Mouse (Mus musculus) hindbrain, embryonic 16.5 days (tissue): ENCODE data around the gene Nos1. TPM values are rescaled to one million over a fixed set of nuclear protein-coding genes. Genes with fewer than 3 reads are reported as not detected.

ENCODE experiments used
- ATAC-seq: fragments of 200-750 bp; cut with Nextera tagmentation; 2 replicates; pipeline ENCODE4 v1.8.0; 2017; ENCODE audit warnings: moderate TSS enrichment, moderate library complexity
- H3K27ac ChIP-seq: fragments of 300-500 bp; sonication (generic); 2 replicates; pipeline ENCODE4 v1.5.1; 2014; ENCODE audit warnings: low read depth, mild to moderate bottlenecking, control low read depth, low read length, moderate library complexity
- H3K27me3 ChIP-seq: fragments of 300-500 bp; sonication (generic); replicated peaks from 2 replicates; pipeline ENCODE4 v1.6.1; 2014; ENCODE audit warnings: low read length; ENCODE audit not compliant: control insufficient read depth, insufficient read depth
- H3K36me3 ChIP-seq: fragments of 300-500 bp; sonication (generic); 2 replicates; pipeline ENCODE4 v1.6.1; 2014; ENCODE audit warnings: mild to moderate bottlenecking, low read length, moderate library complexity, mixed read lengths; ENCODE audit not compliant: control insufficient read depth, insufficient read depth
- H3K4me1 ChIP-seq: fragments of 300-500 bp; sonication (generic); 2 replicates; pipeline ENCODE4 v1.6.1; 2014; ENCODE audit warnings: low read depth, low read length; ENCODE audit not compliant: control insufficient read depth, insufficient read depth
- H3K4me2 ChIP-seq: fragments of 300-500 bp; sonication (generic); 2 replicates; pipeline ENCODE4 v1.6.1; 2014; ENCODE audit warnings: mild to moderate bottlenecking, low read length, control low read depth, moderate library complexity
- H3K4me3 ChIP-seq: fragments of 300-500 bp; sonication (generic); 2 replicates; pipeline ENCODE4 v1.5.1; 2014; ENCODE audit warnings: mild to moderate bottlenecking, low read length, control low read depth, moderate library complexity
- H3K9ac ChIP-seq: fragments of 300-500 bp; sonication (generic); 2 replicates; pipeline ENCODE4 v1.6.1; 2014; ENCODE audit warnings: low read depth, mild to moderate bottlenecking, control low read depth, low read length, moderate library complexity
- H3K9me3 ChIP-seq: fragments of 300-500 bp; sonication (generic); 2 replicates; pipeline ENCODE4 v1.6.1; 2014; ENCODE audit warnings: mild to moderate bottlenecking, low read length, moderate library complexity; ENCODE audit not compliant: control insufficient read depth
- WGBS: fragments of 180-500 bp; shearing (Covaris S2); extraction: QIAGEN DNeasy Blood & Tissue Kit; methylation state at CpG from one replicate; pipeline ENCODE4 v1.1.7; 2014; 5-methylcytosine and 5-hydroxymethylcytosine counted together
- polyA plus RNA-seq: library from polyadenylated mRNA; unstranded; fragments of >200 nt; fragmentation: Nextera tagmentation; extraction: Ambion mirVana; gene quantifications from 2 replicates; pipeline ENCODE4 v1.2.1, GENCODE M21; 2015

Gene Nos1
- polyA plus RNA-seq, 1 experiment from 2014 or later = 2.8 TPM

DNA sequence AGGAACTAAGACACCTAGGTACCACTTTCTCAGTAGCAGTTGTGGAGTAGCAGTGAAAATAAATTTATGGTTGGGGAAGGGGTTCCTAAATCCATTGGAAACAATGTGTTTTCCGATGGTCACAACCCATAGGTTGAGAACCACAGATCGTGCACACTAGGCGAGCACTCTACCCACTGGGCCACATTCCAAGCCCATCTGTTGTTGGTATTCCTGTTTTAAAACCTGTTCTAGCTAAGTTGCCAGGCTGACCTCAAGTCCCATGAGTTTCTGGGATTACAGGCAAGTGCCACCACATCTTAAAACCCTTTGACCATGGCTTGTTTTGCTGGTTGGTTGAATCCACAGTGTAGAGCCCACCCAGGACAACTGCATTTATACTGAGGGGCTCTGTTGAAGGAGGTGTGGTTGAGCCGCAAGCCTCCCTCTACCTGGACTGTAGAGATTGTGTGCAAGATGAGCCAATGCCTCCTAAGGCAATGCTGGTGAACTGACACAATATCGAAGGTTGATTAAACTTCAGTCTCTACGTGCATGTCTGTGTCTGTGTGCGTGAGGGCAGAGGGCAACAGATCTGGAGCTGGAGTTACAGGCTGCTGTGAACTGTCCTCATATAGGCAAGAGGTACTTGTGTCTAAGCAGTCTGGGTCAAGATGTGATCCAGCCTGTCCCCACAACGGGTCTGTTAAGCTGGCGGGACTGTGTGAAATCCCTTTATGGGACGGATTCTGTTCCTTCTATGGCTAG, 189.0 kb downstream of the Nos1 start:
- no peaks in the 10 kb centered on the region for H3K36me3 ChIP-seq
- H3K9me3 ChIP-seq = no peaks in the 10 kb centered on the region
- 82% methylated on average over 10 of the region's 10 CpGs for WGBS
- no peak overlapping the region for H3K27ac ChIP-seq
- no peaks in the 10 kb centered on the region for H3K4me1 ChIP-seq
- no peak overlapping the region for H3K9ac ChIP-seq
- no peak for ATAC-seq
- no peak overlapping the region for H3K4me3 ChIP-seq
- H3K27me3 ChIP-seq = no peaks in the 10 kb centered on the region
- H3K4me2 ChIP-seq = no peak overlapping the region

- Histone ChIP-seq H3K27ac (peak overlapping the region; percentile 92), H3K4me3 (peak overlapping the region; percentile 100), H3K27me3 (no peaks in the 10 kb centered on the region), H3K36me3 (no peaks in the 10 kb centered on the region; the same call in 1 of the 2 replicates), H3K4me1 (peaks cover 18% of the 10 kb centered on the region), H3K9me3 (no peaks in the 10 kb centered on the region), H3K4me2 (peak overlapping the region; percentile 63), H3K9ac (peak overlapping the region; percentile 99)
- ATAC-seq = peak; percentile 45
- 21% methylated on average over 19 of the region's 19 CpGs for WGBS
Measured at GRCm38 (mm10) chr5:117976263-117976656, 195.4 kb downstream of the Nos1 start.

DNA sequence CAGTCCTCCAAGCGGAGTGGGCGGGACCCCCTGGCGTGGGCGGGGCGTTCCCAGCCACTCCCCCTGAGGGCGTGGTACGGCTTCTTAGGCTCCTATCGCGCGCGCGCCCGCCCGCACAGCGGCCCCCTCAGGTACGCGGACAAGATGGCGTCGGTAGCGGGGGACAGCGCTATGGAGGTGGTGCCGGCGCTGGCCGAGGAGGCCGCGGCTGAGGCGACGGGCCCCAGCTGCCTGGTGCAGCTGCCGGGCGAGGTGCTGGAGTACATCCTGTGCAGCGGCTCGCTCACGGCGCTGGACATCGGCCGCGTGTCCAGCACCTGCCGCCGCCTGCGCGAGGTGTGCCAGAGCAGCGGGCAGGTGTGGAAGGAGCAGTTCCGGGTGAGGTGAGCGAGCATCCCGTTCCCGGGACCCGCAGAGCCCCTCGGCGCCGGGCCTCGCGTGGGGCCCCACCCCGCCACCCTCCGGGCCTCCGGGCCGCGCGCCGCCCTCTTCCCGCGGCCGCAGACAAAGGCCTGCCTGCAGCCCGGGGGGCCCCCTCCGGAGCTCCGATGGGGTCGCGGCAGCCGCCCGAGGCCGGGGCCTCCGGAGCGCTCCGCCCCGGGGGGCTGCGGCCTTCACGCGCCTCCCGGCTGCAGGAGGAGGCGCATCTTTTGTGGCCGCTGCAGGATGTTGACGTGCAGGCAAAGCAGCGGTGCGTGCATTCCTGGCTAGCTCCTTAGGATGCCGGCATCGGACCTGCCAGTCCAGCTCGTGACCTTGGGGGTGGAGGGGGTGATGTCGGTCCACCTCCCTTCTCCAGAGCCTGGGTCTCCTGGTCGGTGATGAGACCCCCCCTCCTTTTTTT, 196.0 kb downstream of the Nos1 start, which contains the start of gene Fbxo21:
Fbxo21 (plus strand) TSS at position 74 of the 844 bp plus-strand sequence.
- peak within 1 kb of the TSS; percentile 63 for H3K4me2 ChIP-seq
- H3K36me3 ChIP-seq = no peaks in the 10 kb centered on the region; the same call in 1 of the 2 replicates
- H3K9me3 ChIP-seq = no peaks in the 10 kb centered on the region
- H3K9ac ChIP-seq = peak within 1 kb of the TSS; percentile 99
- peak; percentile 85 for ATAC-seq
- under 1% methylated on average over 85 of the region's 88 CpGs for WGBS
- no peaks in the 10 kb centered on the region for H3K27me3 ChIP-seq
- peak within 1 kb of the TSS; percentile 92 for H3K27ac ChIP-seq
- H3K4me3 ChIP-seq = peak within 1 kb of the TSS; percentile 100
- H3K4me1 ChIP-seq = peaks cover 18% of the 10 kb centered on the region

GRCm38 (mm10) chr5:117977501-117978158, 196.8 kb downstream of the Nos1 start:
- peaks cover 18% of the 10 kb centered on the region for H3K4me1 ChIP-seq
- no peaks in the 10 kb centered on the region for H3K9me3 ChIP-seq
- H3K4me3 ChIP-seq = peak overlapping the region; percentile 100
- peak overlapping the region; percentile 92 for H3K27ac ChIP-seq
- peak; percentile 21 for ATAC-seq
- WGBS = 4% methylated on average over 29 of the region's 30 CpGs
- no peaks in the 10 kb centered on the region; the same call in 1 of the 2 replicates for H3K36me3 ChIP-seq
- peak overlapping the region; percentile 63 for H3K4me2 ChIP-seq
- H3K27me3 ChIP-seq = no peaks in the 10 kb centered on the region
- peak overlapping the region; percentile 99 for H3K9ac ChIP-seq

DNA sequence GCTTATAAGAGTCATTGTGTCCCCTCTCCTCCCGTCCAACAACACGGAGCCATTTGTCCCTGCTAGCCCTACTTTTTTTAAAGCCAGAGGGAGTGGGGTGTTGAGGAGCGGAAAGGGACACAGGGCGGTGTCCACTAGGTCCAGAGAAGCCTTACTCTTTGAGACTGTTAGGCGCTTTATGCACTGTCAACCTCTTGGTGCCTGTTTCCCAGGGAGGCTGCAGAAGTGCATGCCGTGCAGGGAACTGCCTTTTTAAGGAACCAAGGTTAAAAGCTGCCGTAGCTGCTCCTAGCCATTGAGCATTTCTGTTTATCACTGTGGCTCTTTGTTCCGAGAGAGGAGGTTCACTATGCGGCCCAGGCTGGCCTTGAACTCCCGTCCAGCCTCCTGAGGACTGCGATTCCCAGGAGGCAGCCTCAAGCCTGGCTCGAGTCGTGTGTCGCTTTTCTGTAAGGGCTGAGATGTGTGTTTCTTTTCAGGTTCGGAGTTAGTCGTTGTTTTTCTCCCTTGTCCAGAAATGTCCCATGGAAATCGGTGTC, 197.4 kb downstream of the Nos1 start:
- 34% methylated on average over 17 of the region's 17 CpGs for WGBS
- no peak for ATAC-seq
- Histone ChIP-seq H3K27me3 (no peaks in the 10 kb centered on the region), H3K36me3 (peaks cover 4% of the 10 kb centered on the region; the same call in 1 of the 2 replicates), H3K9me3 (no peaks in the 10 kb centered on the region), H3K4me2 (peak overlapping the region; percentile 63), H3K4me1 (peaks cover 18% of the 10 kb centered on the region), H3K27ac (no peak overlapping the region; the same call in 1 of the 2 replicates), H3K4me3 (peak overlapping the region; percentile 100), H3K9ac (peak overlapping the region; percentile 99)

DNA sequence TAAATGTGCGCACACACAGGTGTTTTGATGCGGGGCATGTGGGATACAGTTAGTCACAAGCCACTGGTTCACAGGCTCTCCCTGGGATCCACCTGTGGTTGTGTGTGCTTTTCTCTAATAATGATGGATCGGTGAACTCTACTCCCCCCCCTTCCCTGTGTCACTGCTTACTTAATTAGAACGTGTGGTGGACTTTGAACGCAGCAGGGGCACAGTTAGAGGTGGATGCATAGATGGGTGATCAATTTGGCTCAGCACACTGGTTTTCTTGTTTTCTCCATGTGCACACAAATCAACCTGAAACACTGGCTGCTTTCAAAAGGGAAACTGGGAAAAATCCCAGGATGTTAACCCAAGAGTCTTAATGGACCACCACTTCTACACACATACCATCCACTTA, 198.2 kb downstream of the Nos1 start:
- 41% methylated on average over 5 of the region's 5 CpGs for WGBS
- H3K9me3 ChIP-seq = no peaks in the 10 kb centered on the region
- no peaks in the 10 kb centered on the region for H3K27me3 ChIP-seq
- H3K4me3 ChIP-seq = no peak overlapping the region
- no peak overlapping the region for H3K9ac ChIP-seq
- H3K4me2 ChIP-seq = peak overlapping the region; percentile 63
- no peak for ATAC-seq
- H3K4me1 ChIP-seq = peaks cover 18% of the 10 kb centered on the region
- H3K27ac ChIP-seq = no peak overlapping the region
- H3K36me3 ChIP-seq = peaks cover 8% of the 10 kb centered on the region; the same call in 1 of the 2 replicates

DNA sequence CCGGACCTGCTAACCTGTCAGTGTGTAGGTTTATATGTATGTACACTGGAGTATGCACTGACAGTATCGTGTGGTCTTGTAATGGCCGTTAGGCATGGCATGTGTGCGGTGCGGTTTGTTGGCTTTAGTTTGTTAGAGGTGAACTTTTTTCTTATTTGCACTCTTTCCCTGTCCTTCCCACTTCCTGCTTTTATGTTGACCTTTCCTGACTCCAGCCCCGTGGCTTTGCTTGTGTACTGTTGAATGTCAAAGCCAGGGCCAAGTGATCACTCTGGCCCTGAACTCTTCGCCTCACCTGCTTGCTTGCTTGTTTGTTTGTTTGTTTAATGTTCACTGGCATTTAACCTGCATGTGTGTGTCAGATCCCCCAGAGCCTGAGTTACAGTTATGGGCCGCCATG, 200.1 kb downstream of the Nos1 start:
- Histone ChIP-seq H3K4me3 (no peak overlapping the region), H3K27ac (no peak overlapping the region), H3K4me1 (peaks cover 18% of the 10 kb centered on the region), H3K27me3 (no peaks in the 10 kb centered on the region), H3K4me2 (no peak overlapping the region), H3K9ac (no peak overlapping the region), H3K36me3 (peaks cover 12% of the 10 kb centered on the region; the same call in 1 of the 2 replicates), H3K9me3 (no peaks in the 10 kb centered on the region)
- 89% methylated on average over 8 of the region's 8 CpGs for WGBS
- no peak for ATAC-seq

DNA sequence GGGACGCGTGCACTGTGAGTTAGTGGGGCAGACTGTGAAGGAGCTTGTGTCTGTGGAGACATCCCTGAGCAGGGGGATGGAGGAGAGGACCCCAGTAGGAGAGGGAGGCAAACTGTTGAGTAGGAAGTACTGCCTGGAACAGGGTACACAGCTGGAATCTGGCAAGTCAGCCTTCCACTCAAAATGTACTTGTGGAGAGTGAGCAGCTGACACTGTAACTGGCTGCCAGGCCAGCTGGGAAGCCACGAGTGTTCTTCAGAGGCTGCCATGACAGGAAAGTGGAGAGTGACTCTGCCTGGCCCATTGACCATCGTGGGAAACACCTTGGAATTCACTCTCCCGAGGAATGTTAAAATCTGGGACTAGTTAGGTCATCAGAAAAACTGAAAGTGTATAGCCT, 201.1 kb downstream of the Nos1 start:
- H3K9ac ChIP-seq = no peak overlapping the region
- H3K4me3 ChIP-seq = no peak overlapping the region

More for the DNA sequence above, 201.1 kb downstream of the Nos1 start:
- Histone ChIP-seq H3K9me3 (no peaks in the 10 kb centered on the region), H3K36me3 (peaks cover 19% of the 10 kb centered on the region), H3K4me1 (peaks cover 18% of the 10 kb centered on the region), H3K4me2 (no peak overlapping the region), H3K27ac (no peak overlapping the region), H3K27me3 (no peaks in the 10 kb centered on the region)
- no peak for ATAC-seq
- 86% methylated on average over 5 of the region's 5 CpGs for WGBS
